ENCODE assay signal across 8 mouse cellular contexts in genomic region chr11:72689551-72690510, GRCm38 (mm10). TPM values are rescaled to one million over a fixed set of nuclear protein-coding genes. Genes with fewer than 3 reads are reported as not detected.
A peak's percentile ranks its signal among the peaks of the same experiment; 100 is the strongest.
DNase-seq lines count a peak whose midpoint lies in the region; ATAC-seq and TF ChIP-seq lines count a peak whose summit lies in the region.

Gene Ankfy1 (plus strand): TSS chr11:72690006.

- TF ChIP-seq EP300 in MEL (IDR thresholded peaks at IDR 0.05; ENCODE audit: low read depth in 1 of 2, low read length in 2 of 2) = no peak

- H3K4me3 ChIP-seq in MEL (ENCODE audit: control insufficient read depth in 1 of 2, insufficient read depth in 1 of 2, low read depth in 2 of 2, low read length in 2 of 2) = peak within 1 kb of the TSS; percentile 73 to 99
- H3K4me3 ChIP-seq in cerebellum, adult 2 months (replicated peaks; ENCODE audit: insufficient read depth, low read depth, low read length) = peak within 1 kb of the TSS; percentile 80
- H3K4me3 ChIP-seq in forebrain, postnatal 0 days (ENCODE audit: low read depth, low read length) = peak within 1 kb of the TSS; percentile 59
- H3K4me3 ChIP-seq in lung, embryonic 15.5 days = peak within 1 kb of the TSS; percentile 61

- DNase-seq in MEL (ENCODE audit: low read depth, low spot score) = peak; percentile 99
- DNase-seq in cerebellum, adult 2 months = peak; percentile 91 to 93
- peak; percentile 96 for DNase-seq in forebrain, postnatal 0 days
- DNase-seq in heart, postnatal 4 days = peak; percentile 99
- DNase-seq in layer of hippocampus, adult 8-10 months (ENCODE audit: low spot score in 2 of 2) = peak; percentile 93 to 94
- DNase-seq in ovary, adult 18-20 months (ENCODE audit: low spot score) = peak; percentile 92
- peak; percentile 97 for DNase-seq in thymus, postnatal 0 days (ENCODE audit: low spot score)

- TF ChIP-seq POLR2A in MEL (IDR thresholded peaks at IDR 0.05; ENCODE audit: control insufficient read depth in 1 of 2, insufficient read depth in 1 of 2, low read depth in 1 of 2, low read length in 2 of 2, poor library complexity in 1 of 2) = peak; percentile 89 to 97
- peak; percentile 94 for TF ChIP-seq POLR2A in cerebellum, adult 2 months (IDR thresholded peaks at IDR 0.05; ENCODE audit: borderline replicate concordance, insufficient read depth, low read length)

- TF ChIP-seq CTCF in MEL (IDR thresholded peaks at IDR 0.05 in 2 of 3, conservative IDR thresholded peaks at IDR 0.05 in 1 of 3; ENCODE audit: control insufficient read depth in 1 of 3, insufficient read depth in 1 of 3, low read depth in 2 of 3, low read length in 3 of 3, poor library complexity in 1 of 3, severe bottlenecking in 1 of 3) = no peak
- TF ChIP-seq CTCF in cerebellum, adult 2 months (IDR thresholded peaks at IDR 0.05; ENCODE audit: borderline replicate concordance, insufficient read depth, low read depth, low read length) = no peak
- TF ChIP-seq CTCF in forebrain, postnatal 0 days (IDR thresholded peaks at IDR 0.05; ENCODE audit: low read depth) = 0 out of 2 replicates have a peak, but pooled peaks have one; percentile 3

- under 1% methylated on average over 56 of the region's 56 CpGs for WGBS in cerebellum, adult 2 months
- 2% methylated on average over 56 of the region's 56 CpGs for WGBS in forebrain, postnatal 0 days
- under 1% methylated on average over 56 of the region's 56 CpGs for WGBS in lung, embryonic 15.5 days

- TF ChIP-seq RAD21 in MEL (IDR thresholded peaks at IDR 0.05; ENCODE audit: low read depth, low read length) = no peak

- peaks cover 34 to 45% of the 10 kb centered on the region in 2 experiments for H3K4me1 ChIP-seq in MEL (ENCODE audit: control insufficient read depth in 1 of 2, insufficient read depth in 2 of 2, low read length in 2 of 2)
- H3K4me1 ChIP-seq in cerebellum, adult 2 months (ENCODE audit: control insufficient read depth, insufficient read depth, low read length) = peaks cover 6% of the 10 kb centered on the region
- peaks cover 17% of the 10 kb centered on the region for H3K4me1 ChIP-seq in forebrain, postnatal 0 days (ENCODE audit: insufficient read depth)
- H3K4me1 ChIP-seq in lung, embryonic 15.5 days = peaks cover 29% of the 10 kb centered on the region

- peak; percentile 99 for ATAC-seq in forebrain, postnatal 0 days
- ATAC-seq in lung, embryonic 15.5 days (ENCODE audit: borderline replicate concordance, extremely low read depth, low FRiP score, low TSS enrichment) = peak; percentile 97

- H3K79me2 ChIP-seq in MEL (ENCODE audit: control insufficient read depth, insufficient read depth, low read length, poor library complexity) = peaks cover 38% of the 10 kb centered on the region

- H3K9ac ChIP-seq in MEL (ENCODE audit: control insufficient read depth, low read depth, low read length, poor library complexity, severe bottlenecking) = peak within 1 kb of the TSS; percentile 91
- peak within 1 kb of the TSS; percentile 76 for H3K9ac ChIP-seq in forebrain, postnatal 0 days
- peak within 1 kb of the TSS; percentile 65 for H3K9ac ChIP-seq in lung, embryonic 15.5 days

- peaks cover 0 to 70% of the 10 kb centered on the region in 2 experiments; a peak in 2 of 4 replicates for H3K36me3 ChIP-seq in MEL (ENCODE audit: control insufficient read depth in 1 of 2, insufficient read depth in 2 of 2, low read length in 2 of 2)
- no peaks in the 10 kb centered on the region for H3K36me3 ChIP-seq in forebrain, postnatal 0 days (ENCODE audit: insufficient read depth)
- no peaks in the 10 kb centered on the region for H3K36me3 ChIP-seq in lung, embryonic 15.5 days

- no peaks in the 10 kb centered on the region for H3K27me3 ChIP-seq in MEL (ENCODE audit: control insufficient read depth in 1 of 2, insufficient read depth in 2 of 2, low read length in 2 of 2)
- H3K27me3 ChIP-seq in cerebellum, adult 2 months (ENCODE audit: control insufficient read depth, insufficient read depth, low read length) = no peaks in the 10 kb centered on the region
- H3K27me3 ChIP-seq in forebrain, postnatal 0 days (ENCODE audit: insufficient read depth, low read length) = no peaks in the 10 kb centered on the region
- H3K27me3 ChIP-seq in lung, embryonic 15.5 days = no peaks in the 10 kb centered on the region

- peak within 1 kb of the TSS; percentile 65 for H3K4me2 ChIP-seq in forebrain, postnatal 0 days (ENCODE audit: low read depth)
- H3K4me2 ChIP-seq in lung, embryonic 15.5 days = peak within 1 kb of the TSS; percentile 70

- peak within 1 kb of the TSS; percentile 84 for H3K27ac ChIP-seq in MEL (ENCODE audit: control insufficient read depth, low read depth, low read length)
- peak within 1 kb of the TSS; percentile 26; the same call in 1 of the 2 replicates for H3K27ac ChIP-seq in cerebellum, adult 2 months (ENCODE audit: insufficient read depth, low read length)
- H3K27ac ChIP-seq in forebrain, postnatal 0 days (ENCODE audit: low read depth, low read length) = peak within 1 kb of the TSS; percentile 93
- H3K27ac ChIP-seq in lung, embryonic 15.5 days = peak within 1 kb of the TSS; percentile 70

- no peaks in the 10 kb centered on the region for H3K9me3 ChIP-seq in MEL (replicated peaks; ENCODE audit: insufficient read depth, low read length)
- H3K9me3 ChIP-seq in forebrain, postnatal 0 days (ENCODE audit: low read length) = no peaks in the 10 kb centered on the region
- no peaks in the 10 kb centered on the region for H3K9me3 ChIP-seq in lung, embryonic 15.5 days

TF ChIP-seq in MEL, 35 proteins besides CTCF, POLR2A, EP300 and RAD21:
- TF ChIP-seq MYC (IDR thresholded peaks at IDR 0.05; ENCODE audit: low read depth, low read length) (peak; percentile 14; the same call in 1 of the 2 replicates), HCFC1 (IDR thresholded peaks at IDR 0.05; ENCODE audit: low read depth, low read length) (peak; percentile 86), ZMIZ1 (IDR thresholded peaks at IDR 0.05; ENCODE audit: low read depth, low read length) (peak; percentile 39), MYB (IDR thresholded peaks at IDR 0.05; ENCODE audit: low read depth, low read length) (no peak), GABPA (IDR thresholded peaks at IDR 0.05; ENCODE audit: low read depth, low read length) (no peak), MAX (IDR thresholded peaks at IDR 0.05; ENCODE audit: low read length) (peak; percentile 53; the same call in 1 of the 2 replicates), JUND (IDR thresholded peaks at IDR 0.05; ENCODE audit: low read depth, low read length) (no peak), CHD2 (IDR thresholded peaks at IDR 0.05; ENCODE audit: low read length) (peak; percentile 98), POLR2AphosphoS2 (IDR thresholded peaks at IDR 0.05; ENCODE audit: low read length) (peak; percentile 99), UBTF (IDR thresholded peaks at IDR 0.05; ENCODE audit: borderline replicate concordance, insufficient read depth, low read depth, low read length) (0 out of 2 replicates have a peak, but pooled peaks have one; percentile 20), MXI1 (IDR thresholded peaks at IDR 0.05; ENCODE audit: low read depth, low read length) (peak; percentile 85), TBP (IDR thresholded peaks at IDR 0.05; ENCODE audit: low read depth, low read length) (peak; percentile 87), ELF1 (IDR thresholded peaks at IDR 0.05; ENCODE audit: low read depth, low read length) (peak; percentile 74), ZKSCAN1 (IDR thresholded peaks at IDR 0.05; ENCODE audit: low read depth, low read length) (0 out of 2 replicates have a peak, but pooled peaks have one; percentile 43), ZNF384 (IDR thresholded peaks at IDR 0.05; ENCODE audit: low read depth, low read length) (no peak), TCF12 (IDR thresholded peaks at IDR 0.05; ENCODE audit: low read depth, low read length) (peak; percentile 45), POLR2AphosphoS5 (IDR thresholded peaks at IDR 0.05; ENCODE audit: borderline replicate concordance, low read depth, low read length) (peak; percentile 69; the same call in 1 of the 2 replicates), ZC3H11A (IDR thresholded peaks at IDR 0.05; ENCODE audit: low read depth, low read length) (peak; percentile 9; the same call in 1 of the 2 replicates), MAZ (IDR thresholded peaks at IDR 0.05; ENCODE audit: low read depth, low read length) (peak; percentile 73), GATA1 (IDR thresholded peaks at IDR 0.05; ENCODE audit: low read depth, low read length) (no peak), NELFE (IDR thresholded peaks at IDR 0.05; ENCODE audit: low read depth, low read length) (peak; percentile 97), SIN3A (IDR thresholded peaks at IDR 0.05; ENCODE audit: low read length) (peak; percentile 87), ETS1 (IDR thresholded peaks at IDR 0.05; ENCODE audit: low read depth, low read length) (peak; percentile 45; the same call in 1 of the 2 replicates)

RNA-seq across cellular contexts. Expression of gene Ankfy1, which starts in this region (rescaled TPM):
- total RNA-seq in MEL (2012; rRNA removed) = 148 and 175 TPM in 2 replicates
- 100 to 1,000 TPM in 1 of 2 experiments, 10 to 100 TPM in 1; 60.6 to 153 TPM for polyA plus RNA-seq in MEL (2012; ENCODE audit: insufficient read depth in 1 of 2, insufficient read length in 2 of 2, low read depth in 1 of 2, low replicate concordance in 2 of 2, missing spikeins in 1 of 2)
- polyA plus RNA-seq in cerebellum, adult 2 months (2012; rRNA removed) = 26.9 and 28.1 TPM in 2 replicates
- total RNA-seq in forebrain, postnatal 0 days (2014; rRNA removed) = 39.7 and 55.8 TPM in 2 replicates
- polyA plus RNA-seq in forebrain, postnatal 0 days (2015; fragmentation: Nextera tagmentation; extraction: Ambion mirVana) = 9.8 and 15.7 TPM in 2 replicates
- total RNA-seq in heart, postnatal 4 days (2021) = 10 to 100 TPM; 30.6 to 30.7 TPM
- 10 to 100 TPM; 35.8 to 46.2 (median 41.8) TPM for total RNA-seq in layer of hippocampus, adult 8-10 months (2022)
- polyA plus RNA-seq in lung, embryonic 15.5 days (2015; fragmentation: Nextera tagmentation; extraction: Ambion mirVana) = 21.6 and 22.6 TPM in 2 replicates
- polyA plus RNA-seq in thymus, postnatal 0 days (2015; fragmentation: Nextera tagmentation; extraction: Ambion mirVana) = 11.4 and 12.5 TPM in 2 replicates

Comparison
In these comparisons a context has a peak if more than half of its experiments do, and no peak if none do; other contexts are left out.
1. Peak in every context shown above with its lines: DNase-seq, ATAC-seq, H3K4me3 ChIP-seq and H3K27ac ChIP-seq.
2. H3K27ac ChIP-seq: peak in every context shown above with its lines; median percentile 93 in forebrain, postnatal 0 days; 84 in MEL; 70 in lung, embryonic 15.5 days; 26 in cerebellum, adult 2 months.